Mouse (Mus musculus): ENCODE data around the gene Nploc4. TPM values are rescaled to one million over a fixed set of nuclear protein-coding genes. Genes with fewer than 3 reads are reported as not detected.

The Nploc4 gene
- polyA plus RNA-seq, 1 experiment: 66.9 TPM

- Histone ChIP-seq H3K27ac (ENCODE audit: insufficient read depth, low read length) (no peak overlapping the region), H3K9me3 (replicated peaks; ENCODE audit: control insufficient read depth, insufficient read depth, low read length, poor library complexity, severe bottlenecking) (no peaks in the 10 kb centered on the region), H3K27me3 (ENCODE audit: control insufficient read depth, insufficient read depth, low read length, poor library complexity, severe bottlenecking) (no peaks in the 10 kb centered on the region), H3K36me3 (ENCODE audit: control insufficient read depth, insufficient read depth, low read length, poor library complexity, severe bottlenecking) (no peaks in the 10 kb centered on the region), H3K4me3 (ENCODE audit: low read depth, low read length) (no peak overlapping the region), H3K4me1 (ENCODE audit: control insufficient read depth, insufficient read depth, low read length) (no peaks in the 10 kb centered on the region), H3K9ac (ENCODE audit: low read depth, poor library complexity, severe bottlenecking) (no peak overlapping the region)
- no peak for TF ChIP-seq EP300 (IDR thresholded peaks at IDR 0.05; ENCODE audit: insufficient read depth, low read depth, low read length)
- TF ChIP-seq POLR2A (IDR thresholded peaks at IDR 0.05; ENCODE audit: insufficient read depth, low read length): no peak
- no peak for TF ChIP-seq CTCF (IDR thresholded peaks at IDR 0.05; ENCODE audit: low read depth, low read length)
Measured at GRCm38 (mm10) chr11:120373820-120374586, 63.5 kb downstream of the Nploc4 start.

GRCm38 (mm10) chr11:120373025-120373424 lies 64.5 kb downstream of the Nploc4 start:
- TF ChIP-seq EP300 (IDR thresholded peaks at IDR 0.05; ENCODE audit: insufficient read depth, low read depth, low read length): no peak
- peak; percentile 83 for TF ChIP-seq CTCF (IDR thresholded peaks at IDR 0.05; ENCODE audit: low read depth, low read length)
- no peak overlapping the region for H3K27ac ChIP-seq (ENCODE audit: insufficient read depth, low read length)
- H3K9ac ChIP-seq (ENCODE audit: low read depth, poor library complexity, severe bottlenecking): no peak overlapping the region
- no peaks in the 10 kb centered on the region for H3K27me3 ChIP-seq (ENCODE audit: control insufficient read depth, insufficient read depth, low read length, poor library complexity, severe bottlenecking)
- H3K9me3 ChIP-seq (replicated peaks; ENCODE audit: control insufficient read depth, insufficient read depth, low read length, poor library complexity, severe bottlenecking): no peaks in the 10 kb centered on the region
- H3K36me3 ChIP-seq (ENCODE audit: control insufficient read depth, insufficient read depth, low read length, poor library complexity, severe bottlenecking): no peaks in the 10 kb centered on the region
- no peak overlapping the region for H3K4me3 ChIP-seq (ENCODE audit: low read depth, low read length)
- no peaks in the 10 kb centered on the region for H3K4me1 ChIP-seq (ENCODE audit: control insufficient read depth, insufficient read depth, low read length)

- H3K27me3 ChIP-seq (ENCODE audit: control insufficient read depth, insufficient read depth, low read length, poor library complexity, severe bottlenecking): no peaks in the 10 kb centered on the region
- peak overlapping the region; percentile 36 for H3K27ac ChIP-seq (ENCODE audit: insufficient read depth, low read length)
- TF ChIP-seq EP300 (IDR thresholded peaks at IDR 0.05; ENCODE audit: insufficient read depth, low read depth, low read length) (no peak), CTCF (IDR thresholded peaks at IDR 0.05; ENCODE audit: low read depth, low read length) (peak; percentile 80), POLR2A (IDR thresholded peaks at IDR 0.05; ENCODE audit: insufficient read depth, low read length) (no peak)
- H3K9me3 ChIP-seq (replicated peaks; ENCODE audit: control insufficient read depth, insufficient read depth, low read length, poor library complexity, severe bottlenecking): no peaks in the 10 kb centered on the region
- H3K9ac ChIP-seq (ENCODE audit: low read depth, poor library complexity, severe bottlenecking): no peak overlapping the region
- peaks cover 9% of the 10 kb centered on the region for H3K4me1 ChIP-seq (ENCODE audit: control insufficient read depth, insufficient read depth, low read length)
- no peak overlapping the region for H3K4me3 ChIP-seq (ENCODE audit: low read depth, low read length)
- no peaks in the 10 kb centered on the region for H3K36me3 ChIP-seq (ENCODE audit: control insufficient read depth, insufficient read depth, low read length, poor library complexity, severe bottlenecking)
Measured at GRCm38 (mm10) chr11:120369656-120370055, 67.9 kb downstream of the Nploc4 start.

GRCm38 (mm10) chr11:120366443-120367027 lies 71.0 kb downstream of the Nploc4 start:
- TF ChIP-seq CTCF (IDR thresholded peaks at IDR 0.05; ENCODE audit: low read depth, low read length) (no peak), POLR2A (IDR thresholded peaks at IDR 0.05; ENCODE audit: insufficient read depth, low read length) (no peak), EP300 (IDR thresholded peaks at IDR 0.05; ENCODE audit: insufficient read depth, low read depth, low read length) (no peak)
- no peaks in the 10 kb centered on the region for H3K36me3 ChIP-seq (ENCODE audit: control insufficient read depth, insufficient read depth, low read length, poor library complexity, severe bottlenecking)
- H3K9ac ChIP-seq (ENCODE audit: low read depth, poor library complexity, severe bottlenecking): no peak overlapping the region
- H3K4me3 ChIP-seq (ENCODE audit: low read depth, low read length): no peak overlapping the region
- no peak overlapping the region for H3K27ac ChIP-seq (ENCODE audit: insufficient read depth, low read length)
- H3K4me1 ChIP-seq (ENCODE audit: control insufficient read depth, insufficient read depth, low read length): peaks cover 9% of the 10 kb centered on the region
- no peaks in the 10 kb centered on the region for H3K27me3 ChIP-seq (ENCODE audit: control insufficient read depth, insufficient read depth, low read length, poor library complexity, severe bottlenecking)
- no peaks in the 10 kb centered on the region for H3K9me3 ChIP-seq (replicated peaks; ENCODE audit: control insufficient read depth, insufficient read depth, low read length, poor library complexity, severe bottlenecking)

GRCm38 (mm10) chr11:120362891-120363290 lies 74.6 kb downstream of the Nploc4 start:
- Histone ChIP-seq H3K4me3 (ENCODE audit: low read depth, low read length) (no peak overlapping the region), H3K27ac (ENCODE audit: insufficient read depth, low read length) (no peak overlapping the region), H3K4me1 (ENCODE audit: control insufficient read depth, insufficient read depth, low read length) (peaks cover 9% of the 10 kb centered on the region), H3K27me3 (ENCODE audit: control insufficient read depth, insufficient read depth, low read length, poor library complexity, severe bottlenecking) (no peaks in the 10 kb centered on the region), H3K9me3 (replicated peaks; ENCODE audit: control insufficient read depth, insufficient read depth, low read length, poor library complexity, severe bottlenecking) (no peaks in the 10 kb centered on the region), H3K36me3 (ENCODE audit: control insufficient read depth, insufficient read depth, low read length, poor library complexity, severe bottlenecking) (no peaks in the 10 kb centered on the region), H3K9ac (ENCODE audit: low read depth, poor library complexity, severe bottlenecking) (no peak overlapping the region)
- TF ChIP-seq CTCF (IDR thresholded peaks at IDR 0.05; ENCODE audit: low read depth, low read length) (no peak), POLR2A (IDR thresholded peaks at IDR 0.05; ENCODE audit: insufficient read depth, low read length) (no peak), EP300 (IDR thresholded peaks at IDR 0.05; ENCODE audit: insufficient read depth, low read depth, low read length) (no peak)

- H3K9ac ChIP-seq (ENCODE audit: low read depth, poor library complexity, severe bottlenecking): no peak within 1 kb of the TSS
- H3K4me1 ChIP-seq (ENCODE audit: control insufficient read depth, insufficient read depth, low read length): peaks cover 2% of the 10 kb centered on the region
- H3K27me3 ChIP-seq (ENCODE audit: control insufficient read depth, insufficient read depth, low read length, poor library complexity, severe bottlenecking): no peaks in the 10 kb centered on the region
- H3K9me3 ChIP-seq (replicated peaks; ENCODE audit: control insufficient read depth, insufficient read depth, low read length, poor library complexity, severe bottlenecking): no peaks in the 10 kb centered on the region
- H3K27ac ChIP-seq (ENCODE audit: insufficient read depth, low read length): no peak within 1 kb of the TSS
- H3K4me3 ChIP-seq (ENCODE audit: low read depth, low read length): no peak within 1 kb of the TSS
- H3K36me3 ChIP-seq (ENCODE audit: control insufficient read depth, insufficient read depth, low read length, poor library complexity, severe bottlenecking): no peaks in the 10 kb centered on the region
- TF ChIP-seq CTCF (IDR thresholded peaks at IDR 0.05; ENCODE audit: low read depth, low read length) (no peak), POLR2A (IDR thresholded peaks at IDR 0.05; ENCODE audit: insufficient read depth, low read length) (no peak), EP300 (IDR thresholded peaks at IDR 0.05; ENCODE audit: insufficient read depth, low read depth, low read length) (no peak)
Measured at GRCm38 (mm10) chr11:120361295-120361694, 76.2 kb downstream of the Nploc4 start, which contains the start of gene Fscn2. Gene Fscn2 (plus strand): TSS chr11:120361534.
